ENCODE assay signal across 26 mouse cellular contexts in the genomic region with DNA sequence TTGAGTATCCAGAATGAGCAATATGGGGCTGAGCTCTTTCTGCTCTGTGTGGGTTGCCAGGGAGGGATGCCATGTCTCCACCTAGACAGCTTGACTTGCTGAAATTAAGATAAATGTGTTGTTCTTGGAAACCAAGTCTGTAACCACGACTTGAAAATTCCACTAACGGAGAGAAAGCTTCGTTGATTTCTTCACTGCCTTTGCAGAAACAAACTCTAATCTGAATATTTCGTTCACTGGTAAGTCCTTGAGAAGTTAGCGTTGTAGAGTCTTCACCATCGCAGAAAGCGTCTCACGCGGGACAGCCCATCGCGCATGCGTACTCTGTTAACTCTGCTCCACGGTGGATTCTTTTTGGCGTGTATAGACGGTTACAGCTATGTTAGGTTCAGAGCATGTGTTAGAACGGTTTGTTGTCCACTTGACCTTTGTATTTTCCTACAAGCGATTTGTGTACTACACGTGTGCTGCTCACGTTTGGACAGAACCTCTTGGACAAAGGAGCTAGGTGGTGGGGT. TPM values are rescaled to one million over a fixed set of nuclear protein-coding genes. Genes with fewer than 3 reads are reported as not detected.
A peak's percentile ranks its signal among the peaks of the same experiment; 100 is the strongest.
DNase-seq lines count a peak whose midpoint lies in the region; ATAC-seq lines count a peak whose summit lies in the region.
"Had no signal": no experiment of that assay in that cellular context is flagged by ENCODE, and none has a peak within 500 bp of the region (broad histone marks: within the 10 kb centered on the region; RNA-seq: fewer than 3 reads in every experiment).

No protein-coding gene starts in this region.

- H3K9ac ChIP-seq in forebrain, embryonic 13.5 days = no peak overlapping the region
- H3K9ac ChIP-seq: embryonic facial prominence, embryonic 13.5 days; forebrain, postnatal 0 days; heart, embryonic 15.5 days; midbrain, embryonic 15.5 days had no signal

- no peak overlapping the region for H3K4me3 ChIP-seq in forebrain, embryonic 13.5 days
- H3K4me3 ChIP-seq: embryonic facial prominence, embryonic 13.5 days; gastrocnemius, adult 2 months; heart, embryonic 15.5 days; hindbrain, embryonic 10.5 days; megakaryocyte, embryonic 14.5 days; midbrain, embryonic 15.5 days had no signal

- no peaks in the 10 kb centered on the region for H3K36me3 ChIP-seq in forebrain, embryonic 13.5 days (ENCODE audit: poor library complexity, severe bottlenecking)
- H3K36me3 ChIP-seq: embryonic facial prominence, embryonic 13.5 days; heart, embryonic 15.5 days; hindbrain, embryonic 10.5 days; midbrain, embryonic 15.5 days had no signal

- no peak for ATAC-seq in forebrain, embryonic 13.5 days
- ATAC-seq: forebrain, postnatal 0 days; midbrain, embryonic 15.5 days had no signal

- DNase-seq in right cerebral cortex, adult 18-20 months = peak; percentile 29
- DNase-seq in right cerebral cortex, postnatal 4 days = no peak
- peak; percentile 49 to 59 for DNase-seq in CD8-positive naive resting alpha-beta T cell, adult 2 months (ENCODE audit: low read depth in 2 of 2, low spot score in 2 of 2)
- DNase-seq in T-cell, adult 2 months (ENCODE audit: low spot score) = peak; percentile 68
- DNase-seq in thymus, postnatal 14 days = peak; percentile 68
- no peak for DNase-seq in adrenal gland, postnatal 25 days
- DNase-seq: adrenal gland, adult 8-10 months; cerebellum, adult 11 months; cerebellum, postnatal 10 days; forebrain, postnatal 0 days; gastrocnemius, adult 2 months; kidney, adult 2 months; kidney, postnatal 10 days; left cerebral cortex, postnatal 4 days; lung, adult 2 months; right cerebral cortex, postnatal 25 days had no signal

- no peak overlapping the region for H3K4me2 ChIP-seq in forebrain, embryonic 13.5 days
- H3K4me2 ChIP-seq: embryonic facial prominence, embryonic 13.5 days; heart, embryonic 15.5 days; liver, embryonic 11.5 days; midbrain, embryonic 15.5 days had no signal

- 94% methylated on average over 19 of the region's 19 CpGs for WGBS in forebrain, embryonic 13.5 days

- H3K27me3 ChIP-seq in forebrain, embryonic 13.5 days = peaks cover 23% of the 10 kb centered on the region

- H3K27ac ChIP-seq in forebrain, embryonic 13.5 days = no peak overlapping the region
- H3K27ac ChIP-seq: embryonic facial prominence, embryonic 13.5 days; gastrocnemius, adult 2 months; heart, embryonic 15.5 days; hindbrain, embryonic 10.5 days; midbrain, embryonic 15.5 days; stomach, postnatal 0 days had no signal

- H3K4me1 ChIP-seq in forebrain, embryonic 13.5 days = peaks cover 10% of the 10 kb centered on the region

- no peaks in the 10 kb centered on the region for H3K9me3 ChIP-seq in forebrain, embryonic 13.5 days (replicated peaks)
- H3K9me3 ChIP-seq: embryonic facial prominence, embryonic 13.5 days; heart, embryonic 15.5 days; hindbrain, embryonic 10.5 days; megakaryocyte, embryonic 14.5 days; midbrain, embryonic 15.5 days had no signal

RNA-seq across cellular contexts. Expression of a gene that starts 6.8 kb away (rescaled TPM):
- total RNA-seq in adrenal gland, postnatal 25 days (2021) = 0.81 TPM in 1 of 2 replicates, not detected in the other
- not detected in 2 replicates for polyA plus RNA-seq in forebrain, embryonic 13.5 days (2015; fragmentation: Nextera tagmentation; extraction: Ambion mirVana)
- polyA plus RNA-seq: midbrain, embryonic 15.5 days had no signal

RNA-seq across cellular contexts. Expression of a gene that starts 16.4 kb away (rescaled TPM):
- total RNA-seq in adrenal gland, postnatal 25 days (2021) = not detected in 2 replicates
- polyA plus RNA-seq in forebrain, embryonic 13.5 days (2015; fragmentation: Nextera tagmentation; extraction: Ambion mirVana) = not detected in 2 replicates
- total RNA-seq: left cerebral cortex, postnatal 4 days; neutrophil, adult 5-6 weeks had no signal
- polyA plus RNA-seq: forebrain, postnatal 0 days; gonadal fat pad, adult 2 months; hindbrain, embryonic 10.5 days; liver, embryonic 11.5 days; midbrain, embryonic 15.5 days; stomach, postnatal 0 days had no signal

Comparison
In these comparisons a context has a peak if more than half of its experiments do, and no peak if none do; other contexts are left out.
1. DNase-seq: peak in right cerebral cortex, adult 18-20 months (single experiment), CD8-positive naive resting alpha-beta T cell, adult 2 months (2 of 2), T-cell, adult 2 months (single experiment) and thymus, postnatal 14 days (single experiment); none in right cerebral cortex, postnatal 4 days (single experiment) and adrenal gland, postnatal 25 days (single experiment).